Mouse (Mus musculus): ENCODE data around the gene Gm45261.

The Gm45261 gene

DNA sequence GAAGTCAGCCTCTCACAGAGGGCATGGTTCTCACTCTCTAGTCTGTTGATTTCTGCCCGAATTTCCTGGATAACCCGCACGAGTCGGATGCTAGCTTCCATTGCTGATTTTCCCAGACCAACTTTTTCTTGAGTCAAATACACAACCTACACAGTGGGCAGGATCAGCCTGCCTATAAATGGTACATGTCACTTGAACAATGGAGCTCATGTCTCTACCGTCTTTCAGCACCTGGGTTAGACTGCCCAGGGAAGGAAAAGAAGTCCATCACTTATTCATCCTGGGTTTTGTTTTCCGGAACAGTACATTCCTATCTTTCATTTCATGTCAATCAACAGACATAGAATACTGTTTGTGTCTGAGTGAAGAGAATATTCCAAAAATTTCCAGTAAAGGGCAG lies at the start of gene Gm45261:
TSS of gene Gm45261 (minus strand) at position 101 of the 400 bp plus-strand sequence.
- DNase-seq = no peak

DNA sequence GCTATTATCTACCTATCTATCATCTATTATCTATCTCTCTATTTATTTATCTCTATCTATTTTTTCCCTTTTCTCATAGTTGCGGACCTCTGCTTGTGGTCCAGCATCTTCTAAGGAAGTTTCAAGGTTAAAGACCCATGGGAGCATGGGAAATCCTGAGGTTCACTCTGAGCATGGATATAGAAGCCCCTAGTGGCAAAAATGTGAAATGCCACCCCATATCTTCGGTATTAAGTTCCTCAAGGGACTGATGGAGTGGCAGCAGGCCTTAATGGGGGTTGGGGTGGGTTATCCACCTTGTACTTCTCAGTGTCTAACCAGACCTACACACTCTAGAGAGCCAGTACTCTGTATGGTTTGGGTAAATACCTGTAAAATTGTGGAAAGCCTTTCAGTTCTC lies 43.5 kb upstream of the Gm45261 start:
- DNase-seq = peak in 1 of 2 experiments; percentile 5

DNA sequence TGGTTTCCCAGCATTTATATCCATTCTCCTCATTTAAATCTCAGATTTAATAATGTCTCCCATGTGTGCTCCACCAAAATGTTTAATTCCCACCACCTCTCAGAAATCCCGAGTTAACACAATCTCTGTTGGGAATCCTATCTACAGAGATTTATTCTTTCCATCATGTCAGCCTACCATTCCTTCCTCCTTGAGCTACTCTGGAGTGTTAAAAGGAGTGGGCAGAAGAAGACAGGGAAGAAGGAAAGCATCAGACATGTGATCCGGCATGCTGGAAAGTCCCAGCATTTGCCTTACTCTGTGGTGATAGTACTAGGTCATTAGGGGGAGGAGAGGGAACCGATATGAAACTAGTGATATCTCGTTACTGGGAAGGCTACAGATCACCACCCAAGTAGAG lies 42.8 kb upstream of the Gm45261 start:
- no peak for DNase-seq

DNA sequence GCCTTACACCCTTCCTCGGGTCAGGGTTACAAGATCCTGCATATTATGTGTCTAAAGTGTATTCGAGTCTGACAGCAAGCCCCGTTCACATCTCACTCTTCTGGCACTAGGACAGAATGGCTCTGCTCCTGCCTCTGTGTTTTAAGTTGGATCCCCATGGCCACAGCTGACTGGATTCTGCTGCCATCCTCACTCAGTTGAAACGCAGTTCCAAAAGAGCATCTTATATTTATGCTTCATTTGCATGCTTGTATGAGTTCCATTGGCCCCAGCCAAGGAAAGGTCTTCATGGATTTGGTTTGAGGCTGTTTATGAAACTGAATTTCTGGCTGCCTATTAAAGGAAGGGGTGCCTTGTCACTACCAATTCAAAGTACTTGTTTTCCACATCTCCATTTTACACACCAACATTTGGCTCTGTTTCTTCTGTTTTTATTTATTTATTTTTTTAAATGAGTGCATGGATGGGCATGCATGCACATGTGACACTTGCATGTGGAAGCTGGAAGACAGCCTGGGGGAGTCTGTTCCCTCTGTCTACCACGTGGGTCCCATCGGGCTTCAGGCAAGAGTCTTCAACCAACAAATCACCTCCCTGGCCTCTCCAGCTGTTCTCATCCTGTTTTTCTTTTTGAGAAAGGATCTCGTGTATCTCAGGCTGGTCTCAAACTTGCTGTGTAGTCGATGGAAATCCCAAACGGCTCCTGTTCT lies 41.4 kb upstream of the Gm45261 start:
- no peak for DNase-seq

DNA sequence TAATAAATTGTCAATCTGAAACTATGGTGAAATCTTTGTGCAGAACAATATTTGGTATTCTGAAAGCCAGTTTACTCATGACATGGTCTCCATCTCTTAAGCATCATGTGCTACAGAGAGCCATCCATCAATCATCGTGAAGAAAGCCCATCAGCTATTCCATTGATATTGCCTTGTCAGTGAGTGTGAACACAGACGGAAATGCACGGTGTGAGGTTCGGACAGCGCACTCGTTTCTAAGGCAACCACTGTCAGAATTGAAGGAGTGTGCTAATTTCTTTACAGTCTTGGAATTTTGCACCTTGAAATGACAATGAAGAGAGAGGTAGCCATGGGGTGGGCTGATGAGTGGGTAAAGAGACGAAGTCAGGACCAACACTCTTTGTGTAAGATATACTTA lies 38.0 kb upstream of the Gm45261 start:
- no peak for DNase-seq

DNA sequence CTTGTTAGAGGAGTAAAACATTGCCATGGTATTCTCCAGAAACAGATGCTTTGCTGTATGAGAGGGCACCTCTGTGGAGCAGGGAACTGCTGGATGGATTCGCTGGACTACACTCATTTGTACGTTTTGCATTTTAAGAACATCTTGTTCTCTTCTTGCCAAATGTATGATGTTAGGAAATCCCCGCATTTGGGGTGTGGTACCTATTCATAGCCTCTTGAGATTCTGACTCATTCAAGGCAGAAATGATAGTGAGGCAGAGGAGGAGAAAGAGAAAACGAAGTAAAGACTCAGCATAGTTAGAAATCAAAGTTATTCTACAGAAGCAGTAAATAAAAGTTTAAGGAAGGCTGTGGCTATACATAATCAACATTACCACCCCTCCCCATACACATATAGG lies 35.1 kb upstream of the Gm45261 start:
- no peak for DNase-seq

DNA sequence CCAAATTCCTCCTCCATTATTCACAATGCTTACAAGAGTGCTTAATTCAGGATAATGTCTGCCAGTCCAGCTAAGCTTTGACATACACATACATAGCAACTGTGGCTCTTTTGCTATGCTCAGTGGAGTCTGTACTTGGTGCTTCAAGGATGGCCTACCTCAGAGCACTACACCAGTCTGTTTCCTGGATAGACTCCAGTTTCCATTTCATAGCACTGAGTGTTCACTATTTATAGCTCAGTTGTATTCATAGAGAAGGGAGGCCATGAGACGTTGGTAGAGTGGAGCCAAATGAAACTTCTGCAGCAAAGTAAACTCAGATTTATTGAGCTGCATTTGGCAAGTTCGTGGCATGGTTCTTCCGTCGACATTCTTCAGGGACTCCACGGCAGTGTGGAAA lies 22.2 kb upstream of the Gm45261 start:
- no peak for DNase-seq

DNA sequence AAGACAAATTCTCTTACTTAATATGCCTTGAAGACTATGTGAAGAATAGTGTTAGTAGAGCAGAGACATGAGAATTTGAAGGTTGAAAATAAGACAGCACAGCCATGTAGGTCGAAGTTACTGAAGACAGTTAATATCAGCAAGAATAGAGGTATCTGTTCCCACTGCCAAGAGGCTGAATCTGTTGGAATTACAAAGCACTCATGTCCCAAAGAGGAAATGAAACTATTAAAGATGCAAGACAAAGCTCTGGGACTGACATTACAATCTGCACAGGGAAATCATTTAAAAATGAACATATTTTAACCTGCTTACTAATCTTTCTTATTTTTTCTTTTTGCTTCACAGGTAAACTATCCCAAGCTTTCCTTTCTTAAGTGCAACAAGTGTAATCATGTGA lies 13.7 kb upstream of the Gm45261 start:
- DNase-seq = no peak

DNA sequence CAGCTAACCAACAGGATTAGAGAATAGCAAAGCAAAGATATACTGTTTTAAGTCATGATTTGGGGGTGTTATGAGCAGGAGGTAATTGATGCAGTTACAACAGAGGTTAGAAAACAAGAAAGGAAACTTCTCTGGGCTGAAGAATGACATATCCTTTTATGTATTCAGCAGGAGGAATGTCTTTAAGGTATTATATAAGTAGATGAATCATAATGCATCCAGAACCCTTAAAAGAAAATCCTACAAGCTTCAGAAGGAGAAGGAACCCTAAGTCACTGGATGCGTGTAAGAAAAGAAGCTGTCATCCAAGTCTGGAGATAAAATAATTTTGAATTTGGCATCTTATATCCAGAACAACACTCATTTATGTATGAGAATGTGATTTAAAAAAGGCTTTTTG lies 11.1 kb upstream of the Gm45261 start:
- DNase-seq = no peak

DNA sequence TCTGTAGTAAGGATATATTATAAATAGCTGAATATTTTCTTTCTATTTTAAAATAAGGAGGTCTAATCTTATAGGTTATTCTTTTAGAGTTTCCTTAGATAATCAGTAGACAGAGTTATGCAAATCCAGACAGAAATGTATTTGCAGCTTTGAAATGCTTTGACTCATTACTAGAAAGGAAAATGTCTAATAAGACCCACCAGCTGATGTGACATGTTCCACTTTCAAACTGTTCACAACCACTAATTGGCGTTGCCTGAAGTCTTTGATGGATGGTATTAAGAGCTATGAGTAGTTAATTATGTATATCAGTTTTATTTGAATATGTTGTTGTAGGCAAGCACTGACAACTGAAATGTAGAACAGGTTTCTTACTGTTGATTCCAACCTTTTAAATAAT lies 1.3 kb downstream of the Gm45261 start:
- no peak for DNase-seq

DNA sequence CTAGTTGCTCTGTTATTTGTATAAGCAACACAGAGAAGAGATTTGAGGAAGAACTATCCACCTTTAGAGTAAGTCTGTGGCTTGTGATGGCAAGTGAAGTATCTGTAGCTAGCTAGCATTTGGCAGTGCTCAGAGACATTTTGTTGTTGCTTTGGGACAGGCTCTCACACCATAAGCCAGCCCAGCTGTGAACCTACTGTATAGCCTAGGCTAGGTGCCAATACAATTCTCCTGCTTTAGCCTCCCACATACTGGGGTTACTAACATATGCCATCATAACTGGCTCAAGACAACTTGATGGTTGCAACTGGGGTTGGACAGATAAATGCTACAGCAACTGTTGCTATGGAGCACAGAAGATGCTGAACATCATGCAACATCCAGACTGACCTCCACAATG lies 1.8 kb downstream of the Gm45261 start:
- no peak for DNase-seq

DNA sequence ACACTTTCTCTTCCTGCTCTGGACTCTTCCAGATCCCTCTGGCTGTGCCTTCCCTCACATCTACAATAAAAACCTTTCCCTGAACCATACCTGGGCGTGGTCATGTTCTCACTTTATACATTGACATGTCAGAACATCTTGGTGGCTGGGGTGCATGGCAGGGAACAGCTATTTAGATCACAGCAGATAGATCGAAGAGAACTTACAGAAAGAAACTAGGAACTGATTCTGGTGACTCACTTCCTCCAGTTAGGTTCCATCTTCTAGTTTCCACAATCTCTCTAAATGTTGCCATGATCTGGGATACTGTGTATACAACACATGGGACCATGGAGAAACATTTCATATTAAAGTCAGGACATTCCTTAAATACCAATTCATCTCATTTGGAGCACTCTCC lies 7.3 kb downstream of the Gm45261 start:
- DNase-seq = no peak

DNA sequence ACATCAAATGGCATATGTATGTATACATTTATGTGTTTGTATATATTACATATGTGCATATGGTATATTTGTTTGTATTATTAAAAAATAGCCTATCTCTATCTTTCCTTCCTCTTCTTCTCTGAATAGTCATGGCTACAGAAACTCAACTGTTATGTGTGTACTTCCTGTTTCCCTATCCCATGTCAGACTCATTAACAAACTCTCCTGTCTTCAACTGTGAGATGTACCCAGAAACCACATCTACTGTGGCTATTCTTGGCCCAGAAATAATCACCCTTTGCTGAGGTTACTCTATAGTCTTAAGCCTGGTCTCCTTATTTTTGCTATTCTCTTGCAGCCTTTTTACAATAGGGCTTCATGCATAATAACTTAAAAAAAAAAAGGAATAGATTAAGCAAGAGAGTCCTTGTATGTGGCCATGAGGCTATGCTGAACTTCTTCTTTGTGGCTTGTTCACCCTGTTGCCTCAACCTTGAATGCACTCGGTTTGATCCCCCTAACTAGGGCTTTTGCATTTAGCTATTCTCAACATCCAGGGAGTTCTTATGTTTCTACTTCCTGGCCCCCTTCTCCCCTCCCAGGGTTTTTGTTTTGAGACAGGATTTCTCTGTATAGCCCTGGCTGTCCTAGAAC lies 9.2 kb downstream of the Gm45261 start:
- no peak for DNase-seq

DNA sequence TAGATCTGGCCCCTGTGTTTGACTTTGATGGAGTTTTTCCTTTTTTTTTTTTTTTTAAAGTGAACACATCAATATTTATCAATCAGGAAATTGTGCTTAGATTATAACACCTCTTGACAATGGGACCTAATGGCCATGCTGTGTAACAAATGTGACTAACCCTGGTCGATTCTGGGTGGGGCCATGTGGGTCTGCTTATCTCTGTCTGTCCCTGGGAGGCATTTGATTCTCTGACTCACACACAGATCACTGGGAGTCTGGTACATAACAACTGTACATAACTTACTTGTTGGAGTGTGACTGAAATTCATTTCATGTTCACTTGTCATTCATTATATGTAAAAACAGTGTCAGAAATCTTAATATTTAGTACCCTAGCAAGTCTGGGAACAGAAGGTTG lies 13.7 kb downstream of the Gm45261 start:
- DNase-seq = no peak

DNA sequence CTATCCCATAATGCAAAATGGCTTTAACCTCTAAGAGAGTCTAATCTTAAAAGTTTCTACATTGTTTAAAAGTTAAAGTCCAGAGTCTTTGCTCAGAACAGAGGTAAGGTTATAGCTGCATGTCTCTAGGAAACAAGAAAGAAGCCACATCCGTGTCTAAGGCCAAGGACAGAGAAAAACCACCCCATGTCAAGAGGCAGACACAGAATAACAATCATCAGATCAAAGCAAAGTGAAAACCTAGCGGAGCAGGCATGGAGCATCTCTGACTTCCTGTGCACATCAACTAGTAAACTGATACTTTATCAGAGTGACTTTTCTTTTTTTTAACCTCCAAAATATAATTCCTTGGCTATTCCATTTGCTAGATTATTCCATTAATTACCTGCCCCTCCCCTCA lies 20.3 kb downstream of the Gm45261 start:
- DNase-seq = no peak

DNA sequence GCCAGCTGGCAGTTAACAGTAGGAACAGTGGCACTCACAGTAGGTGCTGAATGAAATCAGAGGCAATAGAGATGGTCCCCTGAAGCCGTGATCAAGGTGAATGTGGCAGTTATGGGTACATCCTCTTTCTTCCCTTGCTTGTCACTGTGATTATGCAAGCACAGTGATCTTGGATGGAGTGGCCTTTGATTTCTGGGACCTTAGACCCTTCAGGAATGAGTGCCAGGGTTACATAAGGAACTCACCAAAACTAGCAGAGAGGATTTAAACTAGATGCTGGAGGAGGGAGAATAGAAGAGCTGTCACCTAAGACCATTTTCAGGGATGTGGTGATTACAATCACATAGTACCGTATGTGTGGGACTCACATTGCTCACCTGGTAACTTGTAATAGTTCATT lies 22.7 kb downstream of the Gm45261 start:
- DNase-seq = no peak

DNA sequence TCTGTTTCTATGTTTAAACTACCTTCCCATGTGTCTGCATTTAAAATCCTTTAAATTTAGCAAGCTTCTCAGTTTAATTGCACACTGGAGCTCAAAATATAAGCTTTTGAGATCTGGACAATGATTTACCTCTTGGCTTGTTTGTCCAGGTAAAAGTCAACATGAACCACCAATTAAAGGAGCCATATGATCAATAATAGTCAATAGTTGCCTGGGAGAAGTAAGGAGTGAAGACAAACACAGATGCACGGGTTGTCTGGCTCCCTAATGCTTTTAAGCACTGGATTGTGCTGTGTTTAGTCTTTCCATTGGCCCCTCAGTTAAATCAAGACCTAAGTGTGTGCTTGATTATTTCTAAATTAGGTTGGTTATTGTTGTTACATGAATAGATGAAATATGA lies 33.3 kb downstream of the Gm45261 start:
- no peak for DNase-seq

DNA sequence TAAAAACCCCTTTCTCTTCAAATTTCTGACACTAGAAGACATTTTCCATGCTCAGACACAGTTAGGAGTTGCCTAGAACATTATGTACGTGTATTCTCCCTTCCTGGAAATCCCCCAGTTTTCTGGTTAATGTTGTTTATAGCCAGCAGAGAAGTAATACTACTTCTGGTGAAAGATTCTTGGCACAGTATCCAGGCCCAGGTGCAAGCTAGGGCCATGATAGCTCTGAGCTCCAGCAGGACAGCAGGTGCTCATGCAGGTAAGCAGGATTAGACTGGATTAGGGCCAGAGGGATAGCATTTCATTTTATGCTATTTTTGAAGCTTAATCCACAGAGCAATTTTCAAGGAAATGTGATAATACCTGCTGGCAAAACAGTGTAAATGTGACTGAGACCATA lies 33.8 kb downstream of the Gm45261 start:
- no peak for DNase-seq

DNA sequence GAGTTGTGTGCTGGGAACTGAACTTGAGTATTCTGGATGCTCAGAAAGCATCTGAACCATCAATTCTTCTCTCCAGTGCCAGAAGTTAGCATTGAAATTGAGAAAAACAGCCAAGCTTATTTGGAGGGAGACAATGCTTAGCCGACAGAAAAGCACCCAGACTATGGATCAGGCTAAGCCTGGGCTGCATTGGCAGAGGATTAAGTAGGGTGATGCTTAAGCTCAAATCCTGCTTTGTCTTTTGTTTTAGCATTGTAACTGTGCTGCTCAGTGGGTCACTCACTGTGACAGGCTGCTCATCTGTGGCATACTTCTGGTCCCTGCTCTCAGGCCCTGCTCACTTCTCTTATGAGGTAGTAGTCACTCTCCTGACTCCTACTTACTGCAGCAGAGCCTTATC lies 36.6 kb downstream of the Gm45261 start:
- DNase-seq = no peak

DNA sequence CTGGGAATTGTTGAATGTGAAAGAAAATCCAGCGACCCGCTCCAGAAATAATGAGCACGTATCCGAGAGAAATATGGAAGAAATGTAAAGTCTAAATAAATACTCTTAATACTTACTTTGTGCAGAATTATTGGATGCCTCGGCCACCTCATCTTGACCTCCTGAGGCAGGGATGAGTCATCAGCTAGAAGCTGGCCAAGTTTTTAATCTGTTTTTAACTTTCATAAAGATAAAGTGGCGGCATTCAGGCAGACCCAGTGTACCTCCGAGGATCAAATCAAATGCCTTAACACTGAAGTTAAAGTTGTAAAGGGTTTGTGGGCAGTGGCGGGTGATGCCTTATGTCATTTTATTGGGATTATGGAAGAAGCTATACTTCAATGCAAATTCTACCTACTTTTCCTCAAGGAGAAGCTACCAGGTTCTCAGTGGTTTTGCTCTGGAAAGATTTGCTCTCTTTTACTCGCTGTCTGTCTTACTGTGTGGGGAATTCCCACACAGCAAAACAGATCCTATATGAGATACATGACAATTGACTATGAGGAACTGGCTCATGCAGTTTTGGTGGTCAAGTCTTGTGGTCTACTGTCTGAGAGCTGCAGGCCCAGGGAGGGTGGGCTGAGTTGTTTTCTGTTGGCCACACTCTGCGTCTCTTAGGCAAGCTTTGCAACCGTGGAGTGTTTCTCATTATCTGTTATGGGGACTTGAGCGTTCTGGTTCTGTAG lies 42.8 kb downstream of the Gm45261 start:
- no peak for DNase-seq

DNA sequence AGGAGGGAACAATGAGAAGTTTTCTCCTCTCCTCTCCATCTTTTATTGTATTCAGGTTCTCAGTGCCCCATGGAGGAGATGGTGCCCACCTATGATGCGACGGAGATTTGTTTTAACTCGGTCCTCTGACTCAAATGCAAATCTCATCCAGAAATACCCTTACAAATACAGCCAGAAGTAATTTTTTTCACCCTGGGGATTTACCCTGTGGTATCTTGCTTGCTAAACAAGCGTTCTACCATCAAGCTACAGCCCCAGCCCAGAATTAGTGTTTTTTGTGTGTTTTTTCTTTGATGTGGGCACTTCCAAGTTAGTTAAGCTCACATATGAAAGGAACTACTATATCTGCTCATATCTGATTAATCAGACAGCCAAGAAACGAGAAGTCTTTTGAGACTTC lies 44.9 kb downstream of the Gm45261 start:
- no peak for DNase-seq

DNA sequence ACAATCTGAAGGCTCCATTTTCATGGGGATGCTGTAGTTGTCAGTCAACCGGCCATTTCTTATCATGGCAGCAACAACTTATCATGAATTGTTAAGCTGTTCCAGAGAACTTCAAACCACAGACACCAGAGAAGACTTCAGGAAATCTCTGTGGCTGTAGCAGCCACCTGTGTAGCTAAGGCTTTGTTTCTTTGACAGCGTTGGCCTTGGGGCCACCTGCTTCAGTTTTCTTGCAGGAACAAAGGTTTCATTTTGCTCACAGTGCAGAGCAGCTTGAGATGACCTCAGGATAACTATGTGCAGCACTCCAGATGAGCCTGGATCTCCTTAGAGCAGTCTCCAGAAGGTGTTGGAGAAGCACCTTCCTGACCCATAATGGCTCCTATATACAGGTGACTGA lies 48.7 kb downstream of the Gm45261 start:
- DNase-seq = no peak

DNA sequence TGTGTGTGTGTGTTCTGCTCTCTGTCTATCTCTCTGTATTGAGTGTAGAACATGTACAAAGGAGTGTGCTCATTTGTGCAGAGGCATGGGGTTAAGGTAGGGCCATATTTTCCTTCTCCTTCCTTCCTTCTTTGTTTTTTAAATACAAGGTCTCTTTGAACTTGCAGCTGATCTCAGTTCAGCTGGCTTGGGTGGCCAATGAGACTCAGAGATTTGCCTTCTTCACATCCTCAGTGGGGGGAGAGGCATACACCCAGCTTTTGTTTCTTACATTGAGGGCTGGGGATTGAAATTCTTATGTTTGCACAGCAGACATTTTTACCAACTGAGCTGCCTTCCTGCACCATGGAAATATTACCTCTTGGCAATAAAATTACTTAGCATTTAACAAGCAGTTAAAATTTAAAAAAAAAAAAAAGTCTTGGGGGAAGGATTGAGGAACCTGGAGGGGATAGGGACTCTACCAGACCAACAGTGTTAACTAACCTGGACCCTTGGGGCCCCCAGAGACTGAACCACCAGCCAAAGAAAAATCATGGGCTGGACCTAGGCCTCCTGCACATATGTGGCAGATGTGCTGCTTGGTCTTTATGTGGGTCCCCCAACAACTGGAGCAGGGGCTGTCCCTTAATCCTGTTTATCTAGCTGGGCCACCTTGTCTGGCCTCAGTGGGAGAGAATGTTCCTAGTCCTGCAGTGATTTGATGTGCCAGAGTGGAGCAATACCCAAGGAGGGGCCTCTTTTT lies 50.8 kb downstream of the Gm45261 start:
- DNase-seq = no peak
